Mouse (Mus musculus): ENCODE data around the gene Ccdc180. TPM values are rescaled to one million over a fixed set of nuclear protein-coding genes. Genes with fewer than 3 reads are reported as not detected.
A peak's percentile ranks its signal among the peaks of the same experiment; 100 is the strongest.

Ccdc180 gene
- polyA plus RNA-seq, 1 experiment from 2014 or later, result 0.09 TPM

GRCm38 (mm10) chr4:45869021-45869815, 20.9 kb upstream of the Ccdc180 start:
- Histone ChIP-seq H3K4me1 (peaks cover 36% of the 10 kb centered on the region), H3K9me3 (no peaks in the 10 kb centered on the region), H3K27ac (peak overlapping the region; percentile 63), H3K4me3 (peak overlapping the region; percentile 34), H3K27me3 (ENCODE audit: poor library complexity, severe bottlenecking) (peaks cover 23% of the 10 kb centered on the region), H3K36me3 (replicated peaks) (no peaks in the 10 kb centered on the region)
- WGBS, result 29% methylated on average over 24 of the region's 24 CpGs
- DNase-seq (ENCODE audit: extremely low spot score, low spot score), result peak; percentile 33

DNA sequence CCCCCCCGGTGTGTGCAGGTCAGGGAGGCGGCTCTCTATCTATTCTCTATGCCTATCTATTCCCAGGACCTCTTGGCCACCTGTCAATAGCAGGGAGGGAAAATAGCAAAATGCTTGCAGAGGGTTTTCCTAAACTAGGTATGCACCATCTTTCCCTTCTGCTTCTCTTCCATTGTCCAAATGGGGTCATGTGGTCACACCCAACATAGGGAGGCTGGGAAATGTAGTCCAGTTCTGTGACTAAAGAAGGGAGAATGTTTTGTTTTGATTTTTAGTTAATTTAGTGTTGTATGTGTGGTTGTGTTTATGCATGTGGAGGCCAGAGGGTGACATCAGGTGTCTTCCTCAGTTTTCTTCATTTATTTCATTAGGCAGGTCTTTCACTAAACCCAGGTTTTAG, 18.0 kb upstream of the Ccdc180 start:
- no peak overlapping the region for H3K4me3 ChIP-seq
- peaks cover 23% of the 10 kb centered on the region for H3K27me3 ChIP-seq (ENCODE audit: poor library complexity, severe bottlenecking)
- H3K36me3 ChIP-seq (replicated peaks), result no peaks in the 10 kb centered on the region
- DNase-seq (ENCODE audit: extremely low spot score, low spot score), result no peak
- 64% methylated on average over 2 of the region's 2 CpGs for WGBS
- no peak overlapping the region for H3K27ac ChIP-seq
- peaks cover 28% of the 10 kb centered on the region for H3K4me1 ChIP-seq
- peaks cover 9% of the 10 kb centered on the region; the same call in 1 of the 2 replicates for H3K9me3 ChIP-seq

- 49% methylated on average over 5 of the region's 5 CpGs for WGBS
- H3K36me3 ChIP-seq (replicated peaks), result no peaks in the 10 kb centered on the region
These were observed 11.2 kb upstream of the Ccdc180 start for GRCm38 (mm10) chr4:45878929-45879328.

DNA sequence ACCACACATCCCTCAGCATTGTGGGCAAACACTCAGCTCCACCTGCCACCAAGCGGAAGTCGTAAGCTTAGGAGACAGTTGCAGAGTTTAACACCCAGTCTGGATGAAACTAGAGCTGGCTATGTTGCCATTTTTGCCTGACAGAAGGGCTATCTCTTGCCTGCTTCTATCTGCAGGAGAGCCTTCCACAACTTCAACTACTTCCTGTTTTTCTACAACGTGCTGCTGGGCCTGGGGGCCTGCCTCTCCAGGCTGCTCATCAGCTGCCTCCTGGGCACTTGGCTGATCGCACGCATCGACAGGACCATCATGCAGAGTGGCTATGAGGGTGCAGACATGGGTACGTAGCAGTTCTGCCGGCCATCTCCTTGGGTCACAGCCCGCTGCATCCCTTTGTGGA, 7.6 kb upstream of the Ccdc180 start:
- H3K4me3 ChIP-seq, result no peak overlapping the region
- H3K9me3 ChIP-seq, result no peaks in the 10 kb centered on the region
- H3K27ac ChIP-seq, result no peak overlapping the region
- no peaks in the 10 kb centered on the region for H3K27me3 ChIP-seq (ENCODE audit: poor library complexity, severe bottlenecking)
- no peak for DNase-seq (ENCODE audit: extremely low spot score, low spot score)
- WGBS, result 87% methylated on average over 9 of the region's 9 CpGs
- no peaks in the 10 kb centered on the region for H3K36me3 ChIP-seq (replicated peaks)
- H3K4me1 ChIP-seq, result peaks cover 5% of the 10 kb centered on the region; the same call in 1 of the 2 replicates

More at GRCm38 (mm10) chr4:45878929-45879328, 11.2 kb upstream of the Ccdc180 start:
- Histone ChIP-seq H3K4me1 (peaks cover 5% of the 10 kb centered on the region; the same call in 1 of the 2 replicates), H3K9me3 (peaks cover 9% of the 10 kb centered on the region; the same call in 1 of the 2 replicates), H3K27ac (no peak overlapping the region), H3K27me3 (ENCODE audit: poor library complexity, severe bottlenecking) (no peaks in the 10 kb centered on the region), H3K4me3 (no peak overlapping the region)
- DNase-seq (ENCODE audit: extremely low spot score, low spot score), result no peak

GRCm38 (mm10) chr4:45883250-45883649, 6.9 kb upstream of the Ccdc180 start:
- no peak for DNase-seq (ENCODE audit: extremely low spot score, low spot score)
- no peaks in the 10 kb centered on the region for H3K9me3 ChIP-seq
- no peaks in the 10 kb centered on the region for H3K27me3 ChIP-seq (ENCODE audit: poor library complexity, severe bottlenecking)
- H3K4me1 ChIP-seq, result peaks cover 5% of the 10 kb centered on the region; the same call in 1 of the 2 replicates
- 94% methylated on average over 16 of the region's 16 CpGs for WGBS
- H3K4me3 ChIP-seq, result no peak overlapping the region
- H3K27ac ChIP-seq, result no peak overlapping the region
- H3K36me3 ChIP-seq (replicated peaks), result no peaks in the 10 kb centered on the region

DNA sequence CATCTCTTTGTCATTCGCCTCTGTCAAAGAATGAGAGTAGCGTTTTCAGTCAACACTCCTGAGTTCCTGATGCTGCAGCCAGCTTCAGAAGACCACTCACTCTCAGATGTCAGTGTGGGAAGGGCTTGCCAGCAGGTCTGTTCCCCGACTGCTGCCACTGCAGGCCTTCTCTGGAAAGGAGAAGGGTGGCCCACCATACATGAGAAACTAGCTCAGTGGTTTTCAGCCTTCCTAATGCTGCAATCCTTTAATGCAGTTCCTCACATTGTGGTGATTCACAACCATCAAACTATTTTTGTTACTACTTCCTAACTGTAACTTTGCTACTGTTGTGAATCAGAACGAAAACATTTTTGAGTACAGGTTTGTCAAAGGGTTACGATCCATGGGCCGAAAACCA, 616 bp upstream of the Ccdc180 start:
- no peak overlapping the region for H3K4me3 ChIP-seq
- H3K9me3 ChIP-seq, result no peaks in the 10 kb centered on the region

GRCm38 (mm10) chr4:45896425-45897081, 6.5 kb downstream of the Ccdc180 start:
- H3K27ac ChIP-seq, result no peak overlapping the region
- peaks cover 9% of the 10 kb centered on the region for H3K4me1 ChIP-seq
- H3K9me3 ChIP-seq, result no peaks in the 10 kb centered on the region
- H3K4me3 ChIP-seq, result no peak overlapping the region
- no peaks in the 10 kb centered on the region for H3K36me3 ChIP-seq (replicated peaks)
- DNase-seq (ENCODE audit: extremely low spot score, low spot score), result no peak
- H3K27me3 ChIP-seq (ENCODE audit: poor library complexity, severe bottlenecking), result peaks cover 18% of the 10 kb centered on the region; the same call in 1 of the 2 replicates
- WGBS, result 15% methylated on average over 16 of the region's 16 CpGs

More for the DNA sequence above, 616 bp upstream of the Ccdc180 start:
- Histone ChIP-seq H3K27ac (no peak overlapping the region), H3K36me3 (replicated peaks) (no peaks in the 10 kb centered on the region), H3K27me3 (ENCODE audit: poor library complexity, severe bottlenecking) (no peaks in the 10 kb centered on the region), H3K4me1 (peaks cover 19% of the 10 kb centered on the region)
- no peak for DNase-seq (ENCODE audit: extremely low spot score, low spot score)
- 62% methylated on average over 6 of the region's 6 CpGs for WGBS

DNA sequence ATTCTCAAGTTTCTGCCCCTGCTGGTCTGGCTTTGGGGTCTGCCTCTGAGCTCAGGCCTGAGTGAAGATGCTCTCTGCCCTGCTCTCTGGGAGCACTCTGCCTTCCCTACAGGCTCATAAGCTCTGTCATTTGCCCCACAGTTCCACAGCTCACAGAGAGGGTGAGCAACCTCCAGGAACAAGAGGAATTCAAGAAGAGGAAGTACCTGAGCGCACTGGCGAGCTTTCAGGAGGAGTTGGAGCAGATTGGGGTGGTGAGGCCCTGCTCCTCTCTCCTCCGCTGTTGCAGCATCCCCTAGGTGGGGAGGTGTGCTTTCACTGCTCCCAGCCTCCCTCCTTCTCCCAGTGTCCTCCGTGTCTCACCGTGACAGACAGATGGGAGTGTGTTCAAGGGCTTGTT, 8.3 kb downstream of the Ccdc180 start:
- no peaks in the 10 kb centered on the region for H3K9me3 ChIP-seq
- peaks cover 18% of the 10 kb centered on the region; the same call in 1 of the 2 replicates for H3K27me3 ChIP-seq (ENCODE audit: poor library complexity, severe bottlenecking)
- H3K4me3 ChIP-seq, result no peak overlapping the region
- H3K36me3 ChIP-seq (replicated peaks), result no peaks in the 10 kb centered on the region
- H3K27ac ChIP-seq, result no peak overlapping the region
- 69% methylated on average over 5 of the region's 5 CpGs for WGBS
- no peak for DNase-seq (ENCODE audit: extremely low spot score, low spot score)
- peaks cover 9% of the 10 kb centered on the region for H3K4me1 ChIP-seq

- H3K27me3 ChIP-seq (ENCODE audit: poor library complexity, severe bottlenecking), result no peaks in the 10 kb centered on the region
- H3K4me3 ChIP-seq, result no peak overlapping the region
- no peaks in the 10 kb centered on the region for H3K4me1 ChIP-seq
- WGBS, result 92% methylated on average over 13 of the region's 13 CpGs
- no peaks in the 10 kb centered on the region for H3K9me3 ChIP-seq
- no peaks in the 10 kb centered on the region for H3K36me3 ChIP-seq (replicated peaks)
- no peak for DNase-seq (ENCODE audit: extremely low spot score, low spot score)
- no peak overlapping the region for H3K27ac ChIP-seq
These were observed 19.2 kb downstream of the Ccdc180 start for GRCm38 (mm10) chr4:45909256-45909655.

DNA sequence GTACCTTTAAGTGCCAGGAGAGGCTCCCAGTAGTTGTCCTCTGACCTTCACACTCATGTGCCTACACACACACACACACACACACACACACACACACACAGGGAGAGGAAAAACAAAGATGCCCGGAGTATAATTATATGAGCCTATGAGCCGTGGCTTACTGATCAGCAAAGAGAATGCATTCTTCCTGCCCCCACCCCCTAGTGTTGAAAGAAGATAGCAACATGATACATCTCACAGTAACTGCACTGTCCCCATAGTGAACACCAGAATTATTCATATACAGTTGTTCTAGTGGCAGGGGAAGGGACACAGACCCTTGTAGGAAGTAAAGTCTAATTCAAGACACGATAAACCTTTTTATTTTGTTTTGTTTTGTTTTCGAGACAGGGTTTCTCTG, 19.8 kb downstream of the Ccdc180 start:
- Histone ChIP-seq H3K9me3 (no peaks in the 10 kb centered on the region), H3K36me3 (replicated peaks) (no peaks in the 10 kb centered on the region), H3K27me3 (ENCODE audit: poor library complexity, severe bottlenecking) (no peaks in the 10 kb centered on the region), H3K4me1 (no peaks in the 10 kb centered on the region), H3K27ac (no peak overlapping the region), H3K4me3 (no peak overlapping the region)
- no peak for DNase-seq (ENCODE audit: extremely low spot score, low spot score)
- WGBS, result 87% methylated on average over 4 of the region's 4 CpGs

DNA sequence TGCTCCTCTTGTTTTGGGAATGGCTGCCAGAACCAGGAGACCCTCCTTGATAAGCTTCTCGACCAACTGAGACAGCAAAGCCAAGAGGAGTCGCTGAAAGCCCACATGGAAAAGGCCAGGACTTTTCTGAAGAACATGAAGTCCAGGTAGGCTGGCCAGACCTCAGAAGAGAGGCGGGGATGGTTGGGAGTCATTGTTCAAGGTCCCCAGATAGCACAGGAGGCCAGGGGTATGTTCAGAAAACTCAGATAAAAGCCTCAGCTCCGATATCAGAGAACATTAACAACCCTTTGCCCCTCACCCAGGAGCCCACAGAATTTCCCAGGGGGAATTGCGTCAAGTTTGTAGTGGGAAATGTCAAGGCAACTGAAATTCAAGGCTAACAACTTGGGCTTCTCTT, 21.2 kb downstream of the Ccdc180 start:
- no peak overlapping the region for H3K27ac ChIP-seq
- DNase-seq (ENCODE audit: extremely low spot score, low spot score), result no peak
- H3K27me3 ChIP-seq (ENCODE audit: poor library complexity, severe bottlenecking), result no peaks in the 10 kb centered on the region
- H3K9me3 ChIP-seq, result no peaks in the 10 kb centered on the region
- no peaks in the 10 kb centered on the region for H3K36me3 ChIP-seq (replicated peaks)
- H3K4me1 ChIP-seq, result no peaks in the 10 kb centered on the region
- 88% methylated on average over 5 of the region's 5 CpGs for WGBS
- H3K4me3 ChIP-seq, result no peak overlapping the region

GRCm38 (mm10) chr4:45911876-45912275, 21.8 kb downstream of the Ccdc180 start:
- no peak for DNase-seq (ENCODE audit: extremely low spot score, low spot score)
- 91% methylated on average over 4 of the region's 4 CpGs for WGBS
- Histone ChIP-seq H3K4me3 (no peak overlapping the region), H3K27me3 (ENCODE audit: poor library complexity, severe bottlenecking) (no peaks in the 10 kb centered on the region), H3K4me1 (no peaks in the 10 kb centered on the region), H3K27ac (no peak overlapping the region), H3K9me3 (no peaks in the 10 kb centered on the region), H3K36me3 (replicated peaks) (no peaks in the 10 kb centered on the region)

DNA sequence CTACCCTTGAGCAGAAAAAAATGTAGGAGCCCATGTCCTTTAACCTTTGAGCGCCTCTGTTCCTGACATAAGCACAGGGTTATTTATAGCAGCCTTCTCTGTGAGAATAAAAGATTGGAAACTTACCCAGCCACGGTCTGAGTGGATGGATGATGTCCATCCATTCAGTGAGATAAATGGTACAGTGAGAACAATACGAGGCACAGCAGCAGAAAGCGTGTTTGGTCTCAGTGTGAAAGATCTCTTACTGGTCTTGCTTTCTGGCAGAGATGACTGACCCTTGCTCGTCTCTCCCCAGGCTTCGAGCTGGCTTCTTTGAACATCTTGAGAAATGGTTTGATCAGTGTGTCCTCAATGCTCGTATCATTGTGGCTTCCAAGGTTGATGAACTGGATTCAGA, 27.0 kb downstream of the Ccdc180 start:
- Histone ChIP-seq H3K27ac (no peak overlapping the region), H3K4me3 (no peak overlapping the region), H3K27me3 (ENCODE audit: poor library complexity, severe bottlenecking) (no peaks in the 10 kb centered on the region), H3K4me1 (no peaks in the 10 kb centered on the region), H3K36me3 (replicated peaks) (no peaks in the 10 kb centered on the region), H3K9me3 (no peaks in the 10 kb centered on the region)
- DNase-seq (ENCODE audit: extremely low spot score, low spot score), result no peak
- WGBS, result 89% methylated on average over 7 of the region's 7 CpGs

All from forebrain, embryonic 10.5 days (tissue).